Mouse (Mus musculus): ENCODE data around the gene Erlec1. TPM values are rescaled to one million over a fixed set of nuclear protein-coding genes. Genes with fewer than 3 reads are reported as not detected.
A peak's percentile ranks its signal among the peaks of the same experiment; 100 is the strongest.

Erlec1 gene
- total RNA-seq (2021): 10 to 100 TPM; 40.5 to 42.2 TPM
- long read RNA-seq, experiment 1, transcript Erlec1-201 (14 exons, 2,532 nt): major isoform, 10 of 18 reads
- long read RNA-seq, experiment 1, partial matches to known transcripts: 5 of 18 reads
- long read RNA-seq, experiment 1, other reads (novel, unspliced or antisense): 3 of 18 reads
- long read RNA-seq, experiment 2, partial matches to known transcripts: 2 of 8 reads
- long read RNA-seq, experiment 2, other reads (novel, unspliced or antisense): 2 of 8 reads

DNA sequence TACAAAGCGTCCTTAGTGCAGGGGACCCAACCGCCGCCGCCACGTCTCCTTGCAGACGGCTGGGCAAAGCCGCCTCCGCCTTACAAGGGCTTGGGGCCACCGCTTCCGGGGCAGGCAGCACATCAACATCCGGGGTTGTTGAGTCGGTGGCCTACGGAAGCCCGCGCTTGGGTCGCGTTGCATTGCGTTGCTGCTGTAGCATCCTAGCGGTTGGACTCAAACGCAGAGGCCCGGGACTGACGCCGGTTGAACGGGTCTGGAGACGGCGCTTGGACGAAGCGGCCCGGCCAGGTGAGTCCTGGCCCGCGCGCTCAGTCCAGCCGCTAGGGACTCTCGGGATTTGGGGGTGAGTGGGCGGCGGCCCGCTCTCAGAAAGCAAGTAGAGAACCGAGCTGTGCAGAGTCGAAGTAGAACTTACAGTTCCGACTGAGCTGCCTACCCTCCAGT, at the start of gene Erlec1:
Gene Erlec1 (minus strand): TSS at position 57 of the 447 bp plus-strand sequence.
- peak; percentile 89 to 92 for DNase-seq

GRCm38 (mm10) chr11:31001169-31001908, 47.2 kb upstream of the Erlec1 start:
- DNase-seq: peak in 1 of 2 experiments; percentile 18

DNA sequence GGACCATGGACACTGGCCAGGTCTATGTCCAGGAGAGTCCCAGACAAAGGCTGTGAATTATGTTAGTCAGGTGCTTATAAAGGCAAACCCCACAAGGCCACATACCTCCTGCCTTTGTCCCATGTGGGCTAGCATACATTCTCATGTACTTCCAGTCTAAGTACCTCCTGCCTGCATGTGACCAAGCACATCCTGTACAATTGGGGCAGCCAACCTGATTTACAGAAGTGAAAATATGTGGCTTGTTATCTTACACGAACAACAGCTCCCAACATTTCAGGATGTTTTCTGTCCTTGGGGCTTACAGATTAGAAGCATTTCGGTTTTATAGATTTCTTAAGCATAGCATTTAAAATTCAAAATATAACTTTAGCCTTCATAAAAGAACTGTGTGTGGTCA, 45.9 kb upstream of the Erlec1 start:
- no peak for DNase-seq

- no peak for DNase-seq
Measured at GRCm38 (mm10) chr11:30998704-30999103, 44.6 kb upstream of the Erlec1 start.

GRCm38 (mm10) chr11:30998199-30998598, 44.1 kb upstream of the Erlec1 start:
- no peak for DNase-seq

DNA sequence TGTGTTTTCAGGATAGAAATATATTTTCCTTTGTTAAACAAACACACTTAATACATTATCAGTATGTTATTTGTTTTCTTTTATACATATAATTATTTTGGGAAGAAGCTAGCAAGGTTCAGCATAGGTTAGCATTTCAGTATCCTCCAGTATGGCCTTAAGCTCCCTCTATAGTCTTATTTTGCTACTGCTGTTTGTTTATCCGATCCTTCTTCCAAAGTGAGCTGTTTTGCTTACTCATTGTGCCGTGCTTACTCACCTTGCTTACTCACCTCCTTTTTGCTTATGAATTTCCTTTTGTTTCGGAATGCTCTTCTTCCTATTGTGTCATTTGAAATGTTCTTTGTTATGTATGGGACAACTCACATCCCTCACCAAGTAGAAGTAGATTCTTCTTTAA, 42.5 kb upstream of the Erlec1 start:
- DNase-seq: no peak

GRCm38 (mm10) chr11:30986625-30987017, 32.5 kb upstream of the Erlec1 start:
- no peak for DNase-seq

- peak; percentile 90 for DNase-seq
Measured at GRCm38 (mm10) chr11:30985877-30986624, 31.9 kb upstream of the Erlec1 start, which contains the start of gene Chac2. Gene Chac2, minus strand, starts transcription at chr11:30986350.

- DNase-seq: no peak
Measured at GRCm38 (mm10) chr11:30985237-30985636, 31.1 kb upstream of the Erlec1 start.

GRCm38 (mm10) chr11:30953469-30954154, 523 bp downstream of the Erlec1 start:
- peak; percentile 54 to 60 for DNase-seq

DNA sequence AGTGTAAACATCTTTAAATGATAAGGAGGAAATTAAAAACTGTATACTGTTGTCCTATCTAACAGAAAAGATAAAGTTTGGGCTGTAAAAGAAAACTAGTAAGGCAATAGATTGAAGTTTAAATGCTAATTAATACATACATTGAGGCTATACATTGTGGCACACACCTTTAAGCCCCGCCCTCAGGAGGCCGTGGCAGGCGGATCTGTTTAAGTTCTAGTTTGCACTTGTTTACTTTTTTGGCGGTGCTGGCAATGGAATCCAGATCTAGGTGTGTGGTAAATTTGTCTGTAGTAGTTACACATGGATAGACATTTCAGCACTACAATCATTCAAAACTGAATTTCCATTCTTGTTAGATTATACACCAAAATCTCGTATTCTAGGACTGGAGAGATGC, 1.3 kb downstream of the Erlec1 start:
- no peak for DNase-seq

- no peak for DNase-seq
Measured at GRCm38 (mm10) chr11:30943522-30943921, 10.6 kb downstream of the Erlec1 start.

DNA sequence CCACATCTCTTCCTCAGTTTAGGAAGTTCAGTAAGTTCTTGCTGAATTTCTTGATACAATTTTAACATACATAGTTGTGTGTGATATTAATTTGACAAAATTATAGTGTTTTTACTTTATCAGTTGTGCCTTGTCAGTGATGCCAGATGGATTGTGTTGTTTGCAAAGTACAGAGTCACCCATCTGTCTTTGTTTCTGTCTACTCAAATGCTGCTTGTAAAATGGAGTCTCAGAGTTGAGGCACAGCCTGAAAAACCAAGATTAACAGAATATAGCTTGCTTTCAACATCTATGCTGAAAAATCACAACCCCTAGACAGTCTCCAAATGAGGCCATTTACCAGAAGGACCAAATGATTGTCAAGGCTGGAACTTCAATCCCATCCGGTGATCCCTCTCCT, 25.6 kb downstream of the Erlec1 start:
- no peak for DNase-seq

GRCm38 (mm10) chr11:30928079-30928478, 26.1 kb downstream of the Erlec1 start:
- no peak for DNase-seq

- no peak for DNase-seq
Measured at GRCm38 (mm10) chr11:30923283-30923682, 30.9 kb downstream of the Erlec1 start.

- DNase-seq: no peak
Measured at GRCm38 (mm10) chr11:30920641-30921040, 33.5 kb downstream of the Erlec1 start.

GRCm38 (mm10) chr11:30912311-30912710, 41.8 kb downstream of the Erlec1 start:
- DNase-seq: no peak

DNA sequence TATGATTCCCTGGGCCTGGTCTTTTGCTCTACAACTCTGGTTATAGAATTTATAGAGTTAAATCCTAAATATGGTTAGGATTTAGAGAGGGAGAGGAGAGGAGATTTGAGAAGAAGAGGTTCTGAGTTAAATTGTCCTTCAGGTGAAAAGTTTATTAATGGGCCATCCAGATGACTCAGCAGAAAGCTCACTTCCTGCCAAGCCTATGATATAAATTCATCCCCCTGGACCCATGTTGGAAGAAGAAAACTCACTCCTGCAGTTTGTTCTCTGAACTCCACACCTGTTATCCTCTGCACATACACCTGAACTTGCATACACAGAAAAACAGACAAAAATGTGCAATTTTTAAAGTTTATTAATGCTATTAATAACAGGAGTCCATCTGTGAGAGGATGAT, 54.8 kb downstream of the Erlec1 start:
- DNase-seq: no peak

DNA sequence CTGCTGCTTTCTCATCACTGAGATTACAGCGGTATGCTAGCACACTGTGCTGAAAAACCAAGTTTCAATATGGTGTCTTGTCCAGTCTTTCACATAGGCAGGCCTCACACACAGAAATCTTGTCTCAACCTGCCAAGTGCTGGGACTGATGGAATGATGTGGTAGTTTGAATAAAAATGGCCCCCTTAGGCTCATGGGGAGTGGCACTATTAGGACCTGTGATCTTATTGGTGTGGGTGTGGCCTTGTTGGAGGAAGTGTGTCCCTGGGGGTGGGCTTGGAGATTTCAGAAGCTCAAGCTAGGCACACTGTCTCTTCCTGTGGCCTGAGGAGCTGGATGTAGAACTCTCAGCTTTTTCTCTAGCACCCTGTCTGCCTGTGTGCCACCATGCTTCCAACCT, 57.9 kb downstream of the Erlec1 start:
- DNase-seq: no peak

DNA sequence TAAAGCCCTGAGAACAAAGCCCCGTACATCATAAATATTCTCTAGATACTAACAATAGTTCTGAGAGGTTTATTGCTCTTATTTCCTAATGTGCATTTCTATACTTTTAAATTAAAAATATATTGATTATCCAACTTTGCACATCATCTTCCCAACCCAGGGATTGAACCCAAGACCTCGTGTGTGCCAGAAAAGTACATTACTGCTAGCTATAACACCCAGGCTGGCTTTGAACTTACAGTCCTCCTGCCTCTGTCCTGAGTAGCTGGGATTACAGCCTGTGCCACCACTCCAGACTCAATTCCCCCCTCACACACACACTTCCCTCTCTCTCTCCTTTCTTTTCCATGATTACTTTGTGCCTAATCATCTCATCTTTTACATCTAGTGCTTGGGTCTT, 66.0 kb downstream of the Erlec1 start:
- DNase-seq: no peak

GRCm38 (mm10) chr11:30885171-30885871, 68.8 kb downstream of the Erlec1 start, which contains the start of the genes Gpr75 and Asb3:
Gene Gpr75, plus strand, starts transcription at chr11:30885358.
Gene Asb3, plus strand, starts transcription at chr11:30885416.
- DNase-seq: peak; percentile 41 to 45
